Mouse (Mus musculus) liver, embryonic 16.5 days (tissue): ENCODE results near the gene Dock2. TPM values are rescaled to one million over a fixed set of nuclear protein-coding genes. Genes with fewer than 3 reads are reported as not detected.

Experiments used
- ATAC-seq: fragments of 200-750 bp; cut with Nextera tagmentation; 2 replicates; pipeline ENCODE4 v1.8.0; 2017; ENCODE audit warnings: low read depth, mild to moderate bottlenecking, moderate number of reproducible peaks, moderate library complexity
- H3K27ac ChIP-seq: fragments of 300-500 bp; sonication (generic); 2 replicates; pipeline ENCODE4 v1.5.1; 2014; ENCODE audit warnings: mild to moderate bottlenecking, low read length
- H3K27me3 ChIP-seq: fragments of 300-500 bp; sonication (generic); 2 replicates; pipeline ENCODE4 v1.6.1; 2014; ENCODE audit warnings: low read depth, low read length, mixed read lengths; ENCODE audit not compliant: control insufficient read depth, insufficient read depth
- H3K36me3 ChIP-seq: fragments of 300-500 bp; sonication (generic); 2 replicates; pipeline ENCODE4 v1.6.1; 2014; ENCODE audit warnings: mild to moderate bottlenecking; ENCODE audit not compliant: control insufficient read depth, insufficient read depth
- H3K4me1 ChIP-seq: fragments of 300-500 bp; sonication (generic); 2 replicates; pipeline ENCODE4 v1.6.1; 2014; ENCODE audit warnings: low read depth, low read length, mixed read lengths; ENCODE audit not compliant: control insufficient read depth
- H3K4me2 ChIP-seq: fragments of 300-500 bp; sonication (generic); 2 replicates; pipeline ENCODE4 v1.6.1; 2014; ENCODE audit warnings: low read depth, low read length, mixed read lengths
- H3K4me3 ChIP-seq: fragments of 300-500 bp; sonication (generic); 2 replicates; pipeline ENCODE4 v1.5.1; 2014; ENCODE audit warnings: low read depth, mild to moderate bottlenecking, low read length
- H3K9ac ChIP-seq: fragments of 300-500 bp; sonication (generic); 2 replicates; pipeline ENCODE4 v1.6.1; 2014; ENCODE audit warnings: low read depth, low read length
- H3K9me3 ChIP-seq: fragments of 300-500 bp; sonication (generic); replicated peaks from 2 replicates; pipeline ENCODE4 v1.6.1; 2016; ENCODE audit warnings: low read length; ENCODE audit not compliant: control insufficient read depth
- WGBS: fragments of 180-500 bp; shearing (Covaris S2); extraction: QIAGEN DNeasy Blood & Tissue Kit; methylation state at CpG from one replicate; pipeline ENCODE4 v1.1.7; 2014; ENCODE audit not compliant: insufficient replicate concordance; 5-methylcytosine and 5-hydroxymethylcytosine counted together
- polyA plus RNA-seq: library from polyadenylated mRNA; unstranded; fragments of >200 nt; fragmentation: Nextera tagmentation; extraction: Ambion mirVana; gene quantifications from 2 replicates; pipeline ENCODE4 v1.2.1, GENCODE M21; 2015

The Dock2 gene
- polyA plus RNA-seq, 1 experiment from 2014 or later: 5.3 TPM

DNA sequence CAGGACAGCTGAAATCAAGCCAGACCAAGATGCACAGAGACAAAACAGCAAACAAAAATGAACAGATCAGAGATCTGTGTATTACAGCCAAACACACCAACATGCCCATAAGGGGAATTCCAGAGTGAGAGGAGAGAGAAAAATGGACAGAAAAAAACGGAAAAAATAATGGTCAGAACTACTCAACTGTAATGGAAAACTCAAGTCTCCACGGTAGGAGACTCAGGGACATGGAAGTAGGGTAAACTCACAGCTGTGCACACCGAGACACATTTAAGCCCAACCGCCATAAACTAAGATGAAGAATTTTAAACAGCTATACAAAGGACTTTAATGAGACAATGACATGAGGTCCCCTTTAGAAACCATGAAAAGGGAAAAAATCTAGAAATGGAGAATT is 24.1 kb downstream of the Dock2 start:
- Histone ChIP-seq H3K27ac (no peak overlapping the region), H3K9me3 (no peaks in the 10 kb centered on the region), H3K4me1 (no peaks in the 10 kb centered on the region), H3K9ac (no peak overlapping the region), H3K4me3 (no peak overlapping the region), H3K4me2 (no peak overlapping the region), H3K36me3 (no peaks in the 10 kb centered on the region), H3K27me3 (no peaks in the 10 kb centered on the region)
- ATAC-seq: no peak
- whole genome bisulfite sequencing: 70% methylated on average over 4 of the region's 4 CpGs

DNA sequence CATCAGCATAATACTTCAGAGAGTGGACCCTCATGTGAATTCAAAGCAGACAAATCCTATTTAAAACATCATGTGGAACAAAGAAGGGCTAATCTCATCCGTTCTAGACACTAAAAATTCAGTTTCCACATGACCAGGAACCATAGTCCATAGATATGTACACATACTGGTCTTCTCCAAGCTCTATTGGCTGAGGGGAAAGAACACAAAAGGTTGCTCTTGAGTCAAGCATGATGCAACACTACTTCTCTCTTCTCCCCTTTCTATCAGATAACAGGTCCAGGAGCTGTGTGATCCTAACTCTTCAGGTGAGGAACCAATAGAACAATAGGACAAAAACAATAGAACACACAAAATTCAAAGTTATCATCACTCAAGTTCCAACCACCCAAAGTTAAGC is 42.6 kb downstream of the Dock2 start:
- Histone ChIP-seq H3K9me3 (no peaks in the 10 kb centered on the region), H3K9ac (no peak overlapping the region), H3K27me3 (no peaks in the 10 kb centered on the region), H3K36me3 (no peaks in the 10 kb centered on the region), H3K4me1 (no peaks in the 10 kb centered on the region), H3K4me3 (no peak overlapping the region), H3K4me2 (no peak overlapping the region), H3K27ac (no peak overlapping the region)
- ATAC-seq: no peak
- 44% methylated on average over 1 of the region's 1 CpGs for WGBS

GRCm38 (mm10) chr11:34739816-34740215 is 43.9 kb downstream of the Dock2 start:
- Histone ChIP-seq H3K4me1 (no peaks in the 10 kb centered on the region), H3K9ac (no peak overlapping the region), H3K9me3 (no peaks in the 10 kb centered on the region), H3K27ac (no peak overlapping the region), H3K27me3 (no peaks in the 10 kb centered on the region), H3K36me3 (no peaks in the 10 kb centered on the region), H3K4me3 (no peak overlapping the region), H3K4me2 (no peak overlapping the region)
- WGBS: 79% methylated on average over 3 of the region's 3 CpGs
- no peak for ATAC-seq

GRCm38 (mm10) chr11:34738945-34739344 is 44.7 kb downstream of the Dock2 start:
- no peak overlapping the region for H3K27ac ChIP-seq
- H3K36me3 ChIP-seq: no peaks in the 10 kb centered on the region
- no peaks in the 10 kb centered on the region for H3K4me1 ChIP-seq
- H3K4me3 ChIP-seq: no peak overlapping the region
- H3K9me3 ChIP-seq: no peaks in the 10 kb centered on the region
- WGBS: 63% methylated on average over 1 of the region's 1 CpGs
- H3K9ac ChIP-seq: no peak overlapping the region
- ATAC-seq: no peak
- H3K27me3 ChIP-seq: no peaks in the 10 kb centered on the region
- H3K4me2 ChIP-seq: no peak overlapping the region

DNA sequence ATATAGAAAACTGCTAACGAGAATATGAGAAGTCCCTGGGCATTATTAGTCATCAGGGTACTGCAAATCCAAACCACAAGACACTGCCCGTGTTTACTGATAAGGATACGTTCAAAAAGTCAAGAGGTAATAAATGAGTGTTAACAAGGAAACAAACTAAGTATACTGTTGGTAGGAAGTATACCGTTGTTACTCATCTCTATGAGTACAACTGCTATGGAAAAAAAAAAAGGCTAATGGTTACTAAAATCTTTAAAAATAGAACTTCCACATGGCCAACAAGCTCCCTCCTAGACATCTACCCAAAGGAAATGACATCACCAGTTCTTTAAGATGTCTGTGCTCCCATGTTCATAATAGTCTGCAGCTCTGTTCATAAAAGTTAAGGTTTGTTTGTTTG is 46.5 kb downstream of the Dock2 start:
- H3K4me1 ChIP-seq: no peaks in the 10 kb centered on the region
- H3K4me2 ChIP-seq: no peak overlapping the region
- no peaks in the 10 kb centered on the region for H3K9me3 ChIP-seq
- H3K9ac ChIP-seq: no peak overlapping the region
- no peak overlapping the region for H3K27ac ChIP-seq
- no peak for ATAC-seq
- H3K27me3 ChIP-seq: no peaks in the 10 kb centered on the region
- WGBS: 13% methylated on average over 4 of the region's 4 CpGs
- no peaks in the 10 kb centered on the region for H3K36me3 ChIP-seq
- no peak overlapping the region for H3K4me3 ChIP-seq

GRCm38 (mm10) chr11:34734033-34734432 is 49.7 kb downstream of the Dock2 start:
- no peaks in the 10 kb centered on the region for H3K36me3 ChIP-seq
- no peaks in the 10 kb centered on the region for H3K9me3 ChIP-seq
- no peak overlapping the region for H3K4me2 ChIP-seq
- no peak overlapping the region for H3K9ac ChIP-seq
- H3K27ac ChIP-seq: no peak overlapping the region
- WGBS: 47% methylated on average over 3 of the region's 3 CpGs
- no peak overlapping the region for H3K4me3 ChIP-seq
- no peak for ATAC-seq
- no peaks in the 10 kb centered on the region for H3K27me3 ChIP-seq
- no peaks in the 10 kb centered on the region for H3K4me1 ChIP-seq

DNA sequence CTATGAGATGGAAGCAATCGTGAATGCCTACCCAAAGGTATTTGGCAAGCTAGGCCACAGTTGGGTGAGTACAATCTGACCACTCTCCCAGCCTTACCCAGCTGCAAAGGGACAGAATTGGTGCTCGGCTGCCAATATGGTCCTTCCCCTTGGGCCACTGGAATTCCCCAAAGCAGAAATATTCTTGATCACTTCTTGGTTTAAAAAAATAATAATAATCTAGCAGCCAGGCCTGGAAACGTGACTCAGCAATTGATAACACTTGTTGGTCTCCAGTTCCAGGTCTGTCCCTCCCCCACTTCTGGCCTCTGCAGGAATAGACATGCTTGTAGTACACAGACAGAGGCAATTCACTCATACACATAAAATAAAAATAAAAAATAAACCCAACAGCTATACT is 56.2 kb downstream of the Dock2 start:
- WGBS: 44% methylated on average over 3 of the region's 3 CpGs
- Histone ChIP-seq H3K4me1 (no peaks in the 10 kb centered on the region), H3K4me2 (no peak overlapping the region), H3K9me3 (no peaks in the 10 kb centered on the region), H3K4me3 (no peak overlapping the region), H3K9ac (no peak overlapping the region), H3K27ac (no peak overlapping the region), H3K36me3 (no peaks in the 10 kb centered on the region), H3K27me3 (no peaks in the 10 kb centered on the region)
- ATAC-seq: peak; percentile 63

- no peak overlapping the region for H3K4me2 ChIP-seq
- ATAC-seq: no peak
- H3K9me3 ChIP-seq: no peaks in the 10 kb centered on the region
- H3K9ac ChIP-seq: no peak overlapping the region
- no peaks in the 10 kb centered on the region for H3K36me3 ChIP-seq
- no peaks in the 10 kb centered on the region for H3K4me1 ChIP-seq
- WGBS: 73% methylated on average over 9 of the region's 9 CpGs
- H3K27ac ChIP-seq: no peak overlapping the region
- no peaks in the 10 kb centered on the region for H3K27me3 ChIP-seq
- no peak overlapping the region for H3K4me3 ChIP-seq
Measured at GRCm38 (mm10) chr11:34726699-34727347, 56.9 kb downstream of the Dock2 start.

GRCm38 (mm10) chr11:34713360-34713759 is 70.3 kb downstream of the Dock2 start:
- no peak for ATAC-seq
- no peak overlapping the region for H3K27ac ChIP-seq

More at GRCm38 (mm10) chr11:34713360-34713759, 70.3 kb downstream of the Dock2 start:
- Histone ChIP-seq H3K36me3 (no peaks in the 10 kb centered on the region), H3K4me1 (no peaks in the 10 kb centered on the region), H3K4me3 (no peak overlapping the region), H3K9ac (no peak overlapping the region), H3K4me2 (no peak overlapping the region), H3K27me3 (no peaks in the 10 kb centered on the region), H3K9me3 (no peaks in the 10 kb centered on the region)
- WGBS: 68% methylated on average over 5 of the region's 5 CpGs
